Mouse (Mus musculus): ENCODE results near the gene Scyl2.

Scyl2 gene

DNA sequence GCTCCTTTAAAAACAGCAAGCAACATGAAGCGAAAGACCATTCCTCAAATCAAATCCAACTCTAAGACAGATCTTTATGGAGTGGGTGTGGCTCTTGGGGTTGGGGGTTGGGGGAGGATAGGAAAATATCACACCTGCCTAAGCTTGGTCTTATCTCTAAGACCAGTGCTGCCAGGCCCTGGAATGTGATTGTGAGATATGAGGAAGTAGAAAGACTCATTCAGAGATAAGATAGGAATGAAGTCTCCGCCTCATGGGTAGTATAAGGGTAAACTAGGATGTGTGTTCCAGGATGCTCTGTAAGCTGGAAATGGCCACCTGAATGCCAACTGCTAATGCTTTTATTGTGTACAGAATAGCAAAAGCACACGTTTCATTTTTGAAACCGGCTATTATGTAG lies 91.8 kb downstream of the Scyl2 start:
- no peak for DNase-seq

DNA sequence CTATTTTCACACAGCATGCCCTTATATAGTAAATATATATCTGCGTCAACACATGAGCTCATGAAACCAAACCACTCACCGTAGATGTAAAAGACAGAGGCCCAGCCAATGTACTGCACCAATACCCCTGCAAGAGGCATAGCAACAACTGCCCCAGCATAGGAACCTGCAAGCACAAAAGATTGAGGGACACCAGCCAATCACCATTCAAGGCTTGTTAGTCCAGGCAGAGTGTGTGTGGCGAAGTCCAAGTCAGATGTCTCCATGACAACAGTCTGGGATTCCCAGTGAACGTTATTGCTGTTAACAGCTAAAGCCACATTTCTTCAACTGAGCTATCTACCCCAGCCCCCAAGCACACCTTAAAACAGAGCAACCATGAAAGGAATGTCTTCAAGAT lies 93.3 kb downstream of the Scyl2 start:
- DNase-seq = no peak

DNA sequence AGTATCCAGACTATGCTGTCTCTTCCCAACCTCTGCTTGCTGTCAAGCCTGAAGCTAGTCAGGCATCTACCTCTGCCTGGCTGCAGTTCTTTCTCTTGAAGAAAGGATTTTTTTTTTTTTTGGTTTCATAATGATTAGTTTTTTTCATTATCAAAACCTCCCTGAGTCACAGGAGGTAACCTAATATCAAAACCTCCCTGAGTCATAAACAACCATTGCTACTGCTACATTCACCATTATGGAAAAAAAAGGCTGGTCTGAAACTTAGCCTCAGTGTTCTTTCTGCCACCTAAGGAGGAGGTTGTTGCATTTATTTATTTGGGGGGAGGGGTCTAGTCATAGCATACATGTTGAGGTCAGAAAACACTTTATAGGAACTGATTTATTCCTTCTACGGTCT lies 96.2 kb downstream of the Scyl2 start:
- DNase-seq = no peak
